Mouse (Mus musculus): ENCODE data around the gene Hist2h2aa2. TPM values are rescaled to one million over a fixed set of nuclear protein-coding genes. Genes with fewer than 3 reads are reported as not detected.
A peak's percentile ranks its signal among the peaks of the same experiment; 100 is the strongest.
"Not testable (repeated sequence)": the region's sequence is repeated elsewhere in the genome, so short reads cannot be mapped to it uniquely, and the experiment has no call there.

Hist2h2aa2 gene
- polyA plus RNA-seq, 1 experiment from 2014 or later: 35.1 TPM

DNA sequence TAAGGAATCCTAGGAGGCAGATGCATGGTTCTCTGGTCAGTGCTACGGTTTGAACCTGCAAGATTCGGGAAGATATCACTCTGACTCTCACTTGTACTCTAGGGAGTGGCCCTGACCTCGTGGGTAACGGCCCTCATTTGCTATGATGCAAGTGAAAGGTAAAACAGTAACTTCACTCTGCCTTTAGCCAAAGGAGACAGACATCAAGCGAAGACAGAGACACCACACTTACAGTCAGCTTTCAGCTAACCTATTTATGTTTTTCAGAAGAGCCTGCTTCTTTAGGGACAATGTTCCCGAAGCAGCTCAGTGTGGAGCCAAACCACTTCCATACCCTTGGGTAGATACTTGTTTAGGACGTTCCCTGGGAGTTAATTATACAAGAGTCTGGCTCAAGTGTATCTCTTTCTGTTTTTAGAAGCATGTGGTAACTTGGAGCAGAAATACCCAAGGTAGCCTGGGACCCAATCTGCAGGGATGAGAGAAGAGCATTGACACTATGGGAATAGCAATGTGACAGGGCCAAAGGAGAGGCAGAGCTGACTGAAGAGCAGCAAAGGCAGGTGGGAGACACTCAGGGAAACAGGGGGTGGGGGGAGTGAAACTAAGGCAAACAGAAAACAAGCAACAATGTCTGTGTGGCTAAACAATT lies 4.0 kb upstream of the Hist2h2aa2 start:
- peak overlapping the region; percentile 47 for H3K4me2 ChIP-seq
- H3K9me3 ChIP-seq: no peaks in the 10 kb centered on the region
- 76% methylated on average over 7 of the region's 7 CpGs for WGBS
- H3K27me3 ChIP-seq: no peaks in the 10 kb centered on the region
- H3K4me3 ChIP-seq: peak overlapping the region; percentile 50
- ATAC-seq (ENCODE audit: insufficient number of reproducible peaks, low FRiP score, low TSS enrichment, low read depth): no peak
- peak overlapping the region; percentile 98 for H3K27ac ChIP-seq
- H3K9ac ChIP-seq: peak overlapping the region; percentile 74
- H3K36me3 ChIP-seq: no peaks in the 10 kb centered on the region
- peaks cover 21% of the 10 kb centered on the region for H3K4me1 ChIP-seq

- 73% methylated on average over 9 of the region's 9 CpGs for WGBS
- Histone ChIP-seq H3K4me2 (peak overlapping the region; percentile 45), H3K9ac (0 out of 2 replicates have a peak overlapping the region, but pooled peaks have one; percentile 20), H3K27me3 (no peaks in the 10 kb centered on the region), H3K4me3 (peak overlapping the region; percentile 28; the same call in 1 of the 2 replicates), H3K4me1 (peaks cover 23% of the 10 kb centered on the region), H3K27ac (peak overlapping the region; percentile 88), H3K36me3 (no peaks in the 10 kb centered on the region), H3K9me3 (no peaks in the 10 kb centered on the region)
- ATAC-seq (ENCODE audit: insufficient number of reproducible peaks, low FRiP score, low TSS enrichment, low read depth): no peak
Measured at GRCm38 (mm10) chr3:96240799-96241197, 722 bp upstream of the Hist2h2aa2 start.

- Histone ChIP-seq H3K27ac (peak within 1 kb of the TSS; percentile 83), H3K4me3 (peak within 1 kb of the TSS; percentile 39), H3K9ac (peak within 1 kb of the TSS; percentile 26; the same call in 1 of the 2 replicates), H3K4me1 (peaks cover 20% of the 10 kb centered on the region), H3K4me2 (peak within 1 kb of the TSS; percentile 43)
- peak; percentile 93 for ATAC-seq (ENCODE audit: insufficient number of reproducible peaks, low FRiP score, low TSS enrichment, low read depth)
- H3K9me3 ChIP-seq, H3K36me3 ChIP-seq, H3K27me3 ChIP-seq: not testable (repeated sequence)
- WGBS: 4% methylated on average over 11 of the region's 68 CpGs
Measured at GRCm38 (mm10) chr3:96238954-96239793, 902 bp downstream of the Hist2h2aa2 start, which contains the start of gene Hist2h3c2. Hist2h3c2 (minus strand) TSS chr3:96239127.

DNA sequence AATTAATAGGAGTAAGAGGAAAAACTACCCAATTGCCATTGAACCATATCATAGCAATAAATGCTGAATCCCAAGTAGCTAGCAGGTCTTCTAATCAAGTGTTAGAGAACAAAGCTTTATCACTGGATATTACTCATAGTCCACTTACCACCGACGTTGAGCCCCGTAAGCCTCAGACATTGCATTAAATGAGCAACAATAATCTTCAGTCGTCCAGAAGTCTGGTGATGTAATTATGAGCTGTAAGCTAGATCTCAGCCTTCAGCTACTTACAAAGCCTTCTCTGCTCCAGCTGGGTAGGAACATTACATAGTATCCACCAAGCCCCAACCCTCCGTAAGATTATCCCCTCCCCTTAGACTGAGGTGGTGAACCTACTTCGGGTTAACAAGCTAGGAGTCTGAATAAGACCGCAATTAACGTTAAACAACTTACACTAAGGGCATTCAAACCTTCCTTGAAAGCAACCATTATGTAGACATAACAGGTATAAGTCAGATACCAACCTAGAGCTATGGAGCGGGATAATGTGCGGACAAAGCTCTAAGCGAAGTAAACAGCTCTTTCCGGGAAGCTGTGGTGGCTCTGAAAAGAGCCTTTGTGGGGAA lies 2.1 kb downstream of the Hist2h2aa2 start:
- Histone ChIP-seq H3K9me3 (no peaks in the 10 kb centered on the region), H3K4me1 (peaks cover 15% of the 10 kb centered on the region), H3K4me3 (peak overlapping the region; percentile 39), H3K9ac (peak overlapping the region; percentile 26; the same call in 1 of the 2 replicates), H3K4me2 (peak overlapping the region; percentile 43), H3K27me3 (no peaks in the 10 kb centered on the region), H3K27ac (peak overlapping the region; percentile 34), H3K36me3 (no peaks in the 10 kb centered on the region)
- ATAC-seq (ENCODE audit: insufficient number of reproducible peaks, low FRiP score, low TSS enrichment, low read depth): no peak
- WGBS: under 1% methylated on average over 12 of the region's 12 CpGs

DNA sequence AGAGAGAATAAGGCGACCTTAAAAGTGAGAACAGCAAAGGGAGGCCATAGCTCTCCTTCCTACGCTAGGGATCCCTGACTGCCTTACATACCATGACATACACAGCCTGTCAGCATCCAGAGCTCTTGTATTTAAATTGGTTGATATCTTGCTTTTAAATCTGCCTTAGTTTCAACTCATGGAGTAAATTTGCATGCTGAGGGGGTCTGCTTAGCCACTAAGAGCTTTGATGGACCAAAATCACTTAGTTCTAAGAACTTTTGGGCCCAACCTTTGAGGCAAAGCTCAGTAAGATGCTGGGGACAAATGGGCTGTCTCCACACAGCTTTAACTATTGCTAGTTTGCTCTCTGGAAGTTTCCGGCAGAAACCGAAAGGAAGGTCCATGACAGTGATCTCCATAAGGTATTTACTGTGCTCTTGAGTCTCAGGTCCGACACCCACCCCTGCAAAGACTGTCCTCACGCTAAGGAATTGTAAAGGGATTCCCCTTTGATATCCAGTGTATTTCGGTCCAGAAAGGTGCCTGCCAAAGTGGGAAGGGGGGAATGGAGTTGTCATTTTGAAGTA lies 2.7 kb downstream of the Hist2h2aa2 start:
- peak overlapping the region; percentile 34; the same call in 1 of the 2 replicates for H3K27ac ChIP-seq
- peak overlapping the region; percentile 39 for H3K4me3 ChIP-seq
- ATAC-seq (ENCODE audit: insufficient number of reproducible peaks, low FRiP score, low TSS enrichment, low read depth): no peak
- no peaks in the 10 kb centered on the region for H3K27me3 ChIP-seq
- peak overlapping the region; percentile 26; the same call in 1 of the 2 replicates for H3K9ac ChIP-seq
- peak overlapping the region; percentile 43 for H3K4me2 ChIP-seq
- 19% methylated on average over 7 of the region's 7 CpGs for WGBS
- peaks cover 15% of the 10 kb centered on the region for H3K4me1 ChIP-seq
- no peaks in the 10 kb centered on the region for H3K9me3 ChIP-seq
- no peaks in the 10 kb centered on the region for H3K36me3 ChIP-seq

DNA sequence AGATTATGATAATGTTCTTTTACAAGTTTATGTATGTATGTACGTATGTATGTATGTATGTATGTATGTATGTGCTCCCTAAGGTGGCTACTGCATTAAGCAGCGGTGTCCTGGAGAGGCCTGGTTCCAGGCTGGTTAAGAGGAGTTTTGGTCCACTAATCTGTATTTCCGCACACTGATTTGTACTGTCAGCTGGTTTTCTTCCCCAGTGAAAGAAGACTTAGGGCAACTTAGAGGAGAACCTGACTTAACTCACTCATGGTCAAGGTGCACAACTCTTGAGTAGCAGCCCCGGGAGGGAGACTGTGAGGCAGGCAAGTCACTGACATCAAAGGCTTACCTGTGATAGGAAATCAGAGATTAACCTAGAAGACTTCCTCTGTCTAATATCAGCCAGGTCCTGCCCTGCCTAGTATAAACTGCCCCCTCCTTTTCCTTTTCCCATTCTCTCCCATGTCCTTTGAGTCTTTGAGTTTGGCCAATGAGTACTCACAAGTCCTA lies 3.2 kb downstream of the Hist2h2aa2 start:
- H3K36me3 ChIP-seq: no peaks in the 10 kb centered on the region
- peak overlapping the region; percentile 34; the same call in 1 of the 2 replicates for H3K27ac ChIP-seq
- WGBS: 74% methylated on average over 4 of the region's 4 CpGs
- no peaks in the 10 kb centered on the region for H3K27me3 ChIP-seq
- peak overlapping the region; percentile 43 for H3K4me2 ChIP-seq
- ATAC-seq (ENCODE audit: insufficient number of reproducible peaks, low FRiP score, low TSS enrichment, low read depth): no peak
- no peaks in the 10 kb centered on the region for H3K9me3 ChIP-seq
- no peak overlapping the region for H3K9ac ChIP-seq
- H3K4me1 ChIP-seq: peaks cover 15% of the 10 kb centered on the region
- H3K4me3 ChIP-seq: peak overlapping the region; percentile 39; the same call in 1 of the 2 replicates

- Histone ChIP-seq H3K36me3 (no peaks in the 10 kb centered on the region), H3K4me3 (no peak overlapping the region), H3K4me2 (no peak overlapping the region), H3K9ac (no peak overlapping the region), H3K9me3 (no peaks in the 10 kb centered on the region), H3K27ac (no peak overlapping the region), H3K27me3 (no peaks in the 10 kb centered on the region), H3K4me1 (peaks cover 15% of the 10 kb centered on the region)
- 53% methylated on average over 3 of the region's 3 CpGs for WGBS
- ATAC-seq (ENCODE audit: insufficient number of reproducible peaks, low FRiP score, low TSS enrichment, low read depth): no peak
Measured at GRCm38 (mm10) chr3:96235836-96236235, 4.2 kb downstream of the Hist2h2aa2 start.

DNA sequence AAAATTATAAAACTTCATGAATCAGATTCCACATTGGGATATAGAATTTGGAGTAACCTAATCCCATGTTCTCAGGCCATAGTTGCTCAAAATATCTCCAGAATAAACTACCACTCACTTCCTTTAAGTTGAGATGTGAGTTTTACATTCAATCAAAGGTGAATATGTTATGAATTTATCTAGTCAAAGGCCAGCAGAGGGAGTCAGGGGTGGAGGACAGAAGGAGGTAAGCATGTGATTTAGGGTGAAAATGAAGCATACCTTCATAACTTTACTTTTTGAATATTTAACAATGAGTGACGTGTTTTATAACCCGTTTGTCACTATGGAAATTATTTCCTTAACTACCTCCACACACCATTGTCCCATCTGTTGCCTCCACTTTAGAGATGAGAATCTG lies 5.2 kb downstream of the Hist2h2aa2 start:
- no peak overlapping the region for H3K4me2 ChIP-seq
- no peaks in the 10 kb centered on the region for H3K9me3 ChIP-seq
- no peak overlapping the region for H3K9ac ChIP-seq
- no peak overlapping the region for H3K27ac ChIP-seq
- no peaks in the 10 kb centered on the region for H3K36me3 ChIP-seq
- 77% methylated on average over 2 of the region's 2 CpGs for WGBS
- ATAC-seq (ENCODE audit: insufficient number of reproducible peaks, low FRiP score, low TSS enrichment, low read depth): no peak
- H3K4me1 ChIP-seq: peaks cover 13% of the 10 kb centered on the region
- no peak overlapping the region for H3K4me3 ChIP-seq
- no peaks in the 10 kb centered on the region for H3K27me3 ChIP-seq

DNA sequence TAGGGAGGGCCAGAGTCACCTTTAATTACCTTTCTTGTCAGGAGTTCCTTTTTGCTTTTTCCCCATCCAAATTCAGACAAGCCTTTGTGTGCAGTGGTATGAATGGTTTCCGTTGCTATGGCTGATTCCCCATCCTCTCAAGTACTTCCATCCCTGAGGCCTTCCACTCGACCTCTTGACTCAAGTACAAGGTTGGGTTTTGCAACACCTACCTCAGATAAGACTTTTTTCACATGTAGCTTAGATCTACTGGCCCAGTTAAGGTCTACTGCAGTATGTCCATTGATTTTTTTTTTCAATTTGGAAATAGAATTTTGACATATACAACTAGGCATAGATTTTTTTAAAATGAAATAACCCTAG lies 8.3 kb downstream of the Hist2h2aa2 start:
- H3K9me3 ChIP-seq: no peaks in the 10 kb centered on the region
- H3K4me1 ChIP-seq: no peaks in the 10 kb centered on the region
- H3K4me2 ChIP-seq: no peak overlapping the region
- no peaks in the 10 kb centered on the region for H3K27me3 ChIP-seq
- no peak overlapping the region for H3K27ac ChIP-seq
- WGBS: 60% methylated on average over 2 of the region's 2 CpGs
- no peak for ATAC-seq (ENCODE audit: insufficient number of reproducible peaks, low FRiP score, low TSS enrichment, low read depth)
- H3K4me3 ChIP-seq: no peak overlapping the region
- no peak overlapping the region for H3K9ac ChIP-seq
- H3K36me3 ChIP-seq: no peaks in the 10 kb centered on the region

- no peaks in the 10 kb centered on the region for H3K27me3 ChIP-seq
- no peaks in the 10 kb centered on the region for H3K36me3 ChIP-seq
- ATAC-seq (ENCODE audit: insufficient number of reproducible peaks, low FRiP score, low TSS enrichment, low read depth): no peak
- 76% methylated on average over 4 of the region's 4 CpGs for WGBS
- no peak overlapping the region for H3K9ac ChIP-seq
- H3K9me3 ChIP-seq: no peaks in the 10 kb centered on the region
- H3K4me3 ChIP-seq: no peak overlapping the region
- no peaks in the 10 kb centered on the region for H3K4me1 ChIP-seq
- H3K4me2 ChIP-seq: no peak overlapping the region
- no peak overlapping the region for H3K27ac ChIP-seq
Measured at GRCm38 (mm10) chr3:96230910-96231757, 8.9 kb downstream of the Hist2h2aa2 start.

GRCm38 (mm10) chr3:96230404-96230803 lies 9.7 kb downstream of the Hist2h2aa2 start:
- H3K4me3 ChIP-seq: no peak overlapping the region
- H3K4me1 ChIP-seq: no peaks in the 10 kb centered on the region
- no peaks in the 10 kb centered on the region for H3K36me3 ChIP-seq
- H3K27ac ChIP-seq: no peak overlapping the region
- no peak overlapping the region for H3K4me2 ChIP-seq
- H3K9ac ChIP-seq: no peak overlapping the region
- 65% methylated on average over 2 of the region's 2 CpGs for WGBS
- no peaks in the 10 kb centered on the region for H3K9me3 ChIP-seq
- no peak for ATAC-seq (ENCODE audit: insufficient number of reproducible peaks, low FRiP score, low TSS enrichment, low read depth)
- H3K27me3 ChIP-seq: no peaks in the 10 kb centered on the region

Data from limb, embryonic 15.5 days (tissue).